Mouse (Mus musculus): Measurements from ENCODE around the gene Rsph3b.

Gene Rsph3b

GRCm38 (mm10) chr17:6865580-6865979, 82.9 kb downstream of the Rsph3b start:
- no peak for DNase-seq (ENCODE audit: low read depth, low spot score)

- no peak for DNase-seq (ENCODE audit: low read depth, low spot score)
Observed at GRCm38 (mm10) chr17:6864869-6865268, 83.6 kb downstream of the Rsph3b start.

GRCm38 (mm10) chr17:6863521-6863920, 85.0 kb downstream of the Rsph3b start:
- no peak for DNase-seq (ENCODE audit: low read depth, low spot score)

GRCm38 (mm10) chr17:6862040-6862780, 86.3 kb downstream of the Rsph3b start:
- DNase-seq (ENCODE audit: low read depth, low spot score), result no peak

- peak; percentile 41 for DNase-seq (ENCODE audit: low read depth, low spot score)
Observed at GRCm38 (mm10) chr17:6861181-6862039, 87.1 kb downstream of the Rsph3b start.

GRCm38 (mm10) chr17:6860491-6860897, 88.0 kb downstream of the Rsph3b start:
- DNase-seq (ENCODE audit: low read depth, low spot score), result peak; percentile 96

- DNase-seq (ENCODE audit: low read depth, low spot score), result no peak
Observed at GRCm38 (mm10) chr17:6860067-6860466, 88.4 kb downstream of the Rsph3b start.

All from R1 (cell line).